Mouse (Mus musculus) C2C12 (cell line): ENCODE results near the gene Lsm7.

ENCODE experiments used
- CEBPB ChIP-seq: IDR thresholded peaks from one replicate; pipeline ENCODE4 v1.6.1; 2011; ENCODE audit warnings: low read depth, mild to moderate bottlenecking, control low read depth, moderate library complexity
- CTCF ChIP-seq: IDR thresholded peaks from one replicate; pipeline ENCODE4 v1.5.1; 2011; ENCODE audit not compliant: control insufficient read depth, insufficient read depth, insufficient read length
- MAX ChIP-seq: IDR thresholded peaks from one replicate; pipeline ENCODE4 v1.6.1; 2011; ENCODE audit warnings: mild to moderate bottlenecking, control low read depth
- USF1 ChIP-seq: IDR thresholded peaks from one replicate; pipeline ENCODE4 v1.6.1; 2011; ENCODE audit warnings: low read depth, mild to moderate bottlenecking, control low read depth, moderate library complexity

DNA sequence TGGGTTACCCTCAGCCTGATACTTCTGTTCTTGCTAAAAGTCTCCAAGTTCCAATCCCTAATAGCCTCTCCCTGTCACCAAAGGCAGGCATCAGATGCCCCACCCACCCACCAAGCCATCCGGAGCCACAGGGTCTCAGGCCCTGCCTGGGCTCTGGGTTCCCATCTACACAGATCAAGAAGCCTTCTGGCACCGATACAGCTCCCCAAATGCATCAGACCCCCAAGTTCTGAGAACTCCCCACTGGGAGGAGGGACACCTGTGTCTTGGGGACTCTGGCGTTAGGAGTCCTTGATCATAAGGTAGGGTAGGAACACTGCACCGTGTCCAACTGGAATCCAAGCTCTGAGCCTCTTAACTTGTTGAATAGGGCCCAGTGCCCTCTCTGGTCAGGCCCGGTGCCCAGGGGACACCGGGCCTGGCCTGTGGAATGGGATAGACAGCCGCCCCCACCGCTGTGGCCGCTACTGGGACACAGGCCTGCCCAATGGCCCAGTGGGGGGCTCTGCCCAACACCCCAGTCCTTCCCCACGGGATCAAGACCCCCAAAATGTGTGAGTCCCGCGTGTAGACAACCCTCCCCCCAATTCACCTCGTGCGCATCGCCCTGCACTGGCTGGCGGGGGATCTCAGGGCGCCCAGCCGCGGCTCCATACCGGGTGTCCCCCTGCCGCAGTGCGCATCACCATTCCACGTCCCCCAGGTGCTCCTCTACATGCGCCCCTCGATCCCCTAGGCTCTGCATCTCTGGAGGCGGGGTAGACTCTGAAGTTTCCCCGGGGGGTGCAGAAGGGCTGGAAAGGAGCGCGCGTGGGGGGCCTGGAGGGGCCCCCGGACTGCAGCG, 11.7 kb downstream of the Lsm7 start:
- TF ChIP-seq CTCF (no peak), MAX (no peak), USF1 (no peak), CEBPB (no peak)
